Mouse (Mus musculus): ENCODE data around the gene B4galt7.
"Not testable (repeated sequence)": the region's sequence is repeated elsewhere in the genome, so short reads cannot be mapped to it uniquely, and the experiment has no call there.

B4galt7 gene

DNA sequence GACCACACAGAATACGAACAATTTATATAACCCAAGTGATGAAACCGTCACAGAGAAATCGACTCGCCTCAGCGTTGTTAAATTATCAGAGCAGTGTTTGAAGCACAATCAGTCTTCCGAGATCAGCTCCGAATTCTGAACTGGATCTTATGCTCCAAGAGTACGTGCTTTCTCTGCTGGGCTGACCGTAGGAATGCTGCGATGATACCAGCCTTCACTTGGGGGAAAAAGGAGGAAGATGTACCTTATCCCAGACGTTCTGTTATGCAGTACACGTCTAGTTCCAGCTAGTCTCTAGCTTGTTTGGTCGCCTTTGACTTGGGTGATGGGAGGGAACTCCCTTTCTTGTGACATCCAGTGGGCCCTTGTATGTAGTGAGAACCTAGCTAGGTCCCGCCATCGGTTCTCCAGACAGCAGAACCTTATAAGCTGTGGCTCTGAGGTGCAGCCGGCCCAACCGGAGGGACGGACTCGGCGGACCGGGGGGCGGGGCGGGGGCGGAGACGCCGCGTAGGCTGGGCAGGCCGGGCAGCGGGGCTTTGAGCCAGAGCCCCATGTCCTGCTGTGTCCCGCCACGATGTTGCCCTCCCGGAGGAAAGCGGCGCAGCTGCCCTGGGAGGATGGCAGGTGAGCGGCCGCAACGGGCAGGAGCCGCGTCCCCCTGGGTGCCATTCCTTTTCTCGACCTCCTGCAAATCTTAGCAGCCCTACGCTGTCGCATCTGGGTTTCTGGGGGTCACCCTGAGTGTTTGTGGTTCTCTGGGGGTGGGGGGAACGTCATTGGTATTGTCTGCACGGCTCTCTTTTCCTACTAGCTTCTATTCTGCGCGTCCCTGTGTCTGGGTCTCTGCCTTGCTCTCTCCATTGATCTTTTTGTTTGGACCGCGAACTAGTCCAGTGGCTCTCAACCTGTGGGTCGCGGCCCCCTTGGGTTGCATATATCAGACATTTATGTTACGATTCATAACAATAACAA lies at the start of gene B4galt7:
B4galt7 (plus strand) TSS at position 331 of the 975 bp plus-strand sequence.
- peak; percentile 81 for DNase-seq (ENCODE audit: low read depth, low spot score)

DNA sequence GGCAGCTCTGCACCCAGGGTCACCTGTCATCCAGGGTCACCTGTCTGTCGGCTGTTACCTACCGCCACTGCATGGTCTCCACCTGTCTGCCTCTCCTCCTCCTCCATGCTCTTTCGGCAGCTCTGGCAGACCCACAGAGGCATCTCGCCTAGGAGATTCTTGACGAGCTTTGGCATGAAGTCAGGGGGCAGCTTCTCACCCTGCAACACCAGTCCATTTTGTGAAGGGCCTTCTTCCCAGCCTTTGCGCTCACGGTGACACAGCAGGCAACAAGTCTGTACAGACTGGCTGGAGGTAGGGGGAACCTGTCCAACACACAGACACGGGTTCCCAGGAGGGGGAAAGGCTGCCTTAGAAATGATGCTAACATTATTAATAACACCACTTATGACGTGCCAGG lies 43.8 kb upstream of the B4galt7 start:
- no peak for DNase-seq (ENCODE audit: low read depth, low spot score)

DNA sequence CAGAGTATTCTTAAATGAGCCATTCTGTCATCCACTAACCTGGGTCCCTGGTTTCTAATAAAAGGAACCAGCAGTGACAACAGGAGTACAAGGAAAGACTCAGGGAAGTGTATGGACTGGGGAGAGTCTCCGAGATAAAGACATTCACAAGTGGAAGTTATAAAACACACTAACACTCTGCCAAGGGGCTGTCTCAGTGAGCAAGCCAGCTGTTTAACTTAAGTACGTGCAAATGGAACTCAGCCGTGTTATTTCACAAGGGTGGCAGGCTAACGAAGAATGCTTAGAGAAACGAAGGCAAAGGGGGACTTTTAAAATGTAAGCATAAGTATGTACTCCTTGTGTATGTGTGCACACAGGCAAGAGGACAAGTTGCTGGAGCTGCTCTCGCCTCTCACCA lies 42.2 kb upstream of the B4galt7 start:
- DNase-seq (ENCODE audit: low read depth, low spot score): no peak

DNA sequence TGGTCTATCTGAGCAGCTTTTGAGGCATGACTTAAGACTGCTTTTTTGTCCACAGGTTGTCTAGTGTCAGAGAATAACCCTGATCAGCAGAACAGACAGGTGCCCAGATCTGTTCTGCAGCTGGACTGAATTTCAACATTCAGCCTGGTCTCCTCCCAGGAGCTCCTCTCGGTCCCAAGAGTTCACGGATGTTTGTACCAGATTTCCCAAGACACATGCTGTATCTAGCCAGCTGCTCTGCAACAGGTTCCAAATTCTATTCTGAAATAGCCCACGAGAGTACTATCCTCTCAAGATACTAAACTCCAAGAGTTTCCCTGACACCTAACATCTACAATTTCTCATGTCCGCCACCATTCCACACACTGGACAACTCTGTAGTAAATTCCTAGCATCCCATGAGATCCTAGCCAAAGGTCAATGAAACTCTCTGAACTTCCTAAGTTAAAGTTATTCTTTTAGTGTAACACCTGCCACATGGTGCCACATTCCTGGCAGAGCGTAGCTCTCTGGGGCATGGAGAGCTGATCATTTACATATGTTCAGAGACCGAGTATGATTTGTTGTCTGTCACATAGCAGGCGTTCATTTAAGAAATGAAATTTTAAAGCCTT lies 36.3 kb upstream of the B4galt7 start:
- DNase-seq (ENCODE audit: low read depth, low spot score): no peak

DNA sequence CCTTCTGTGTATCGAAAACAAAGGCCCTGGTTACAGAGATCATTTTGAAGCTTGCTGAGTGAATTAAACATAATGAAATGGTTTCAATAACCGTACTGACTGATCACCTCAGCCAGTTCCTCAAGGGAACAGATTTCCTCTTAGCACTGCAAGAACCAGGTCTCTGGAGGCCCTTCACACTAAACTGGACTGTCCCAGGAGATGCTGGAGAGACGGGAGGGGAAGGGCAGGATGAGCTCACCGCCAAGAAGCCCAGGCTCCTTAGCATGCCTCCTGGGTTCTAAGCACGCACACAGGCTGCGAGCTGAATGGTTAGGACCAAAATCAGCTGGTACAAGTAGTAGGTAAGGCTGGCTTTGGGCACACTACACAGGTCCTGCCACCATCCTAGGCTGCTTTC lies 32.7 kb upstream of the B4galt7 start:
- DNase-seq (ENCODE audit: low read depth, low spot score): no peak

DNA sequence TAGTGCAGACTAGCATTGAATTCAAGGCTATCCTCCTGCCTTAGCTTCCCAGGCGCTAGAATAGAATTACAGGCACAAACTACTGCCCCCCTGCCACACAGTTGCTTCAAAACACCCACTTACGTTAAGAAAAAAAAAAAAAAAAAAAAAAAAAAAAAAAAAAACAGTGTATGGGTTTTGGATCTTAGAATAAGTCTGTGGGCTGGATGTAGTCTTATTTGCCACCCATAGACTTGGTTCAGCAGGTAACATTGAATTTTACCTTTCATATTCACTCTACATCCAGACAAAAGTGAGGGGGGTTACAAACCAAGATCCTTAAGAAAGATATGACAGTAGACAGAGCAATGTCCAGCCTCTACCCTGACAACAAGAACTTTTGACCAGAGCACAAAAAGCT lies 31.7 kb upstream of the B4galt7 start:
- no peak for DNase-seq (ENCODE audit: low read depth, low spot score)

DNA sequence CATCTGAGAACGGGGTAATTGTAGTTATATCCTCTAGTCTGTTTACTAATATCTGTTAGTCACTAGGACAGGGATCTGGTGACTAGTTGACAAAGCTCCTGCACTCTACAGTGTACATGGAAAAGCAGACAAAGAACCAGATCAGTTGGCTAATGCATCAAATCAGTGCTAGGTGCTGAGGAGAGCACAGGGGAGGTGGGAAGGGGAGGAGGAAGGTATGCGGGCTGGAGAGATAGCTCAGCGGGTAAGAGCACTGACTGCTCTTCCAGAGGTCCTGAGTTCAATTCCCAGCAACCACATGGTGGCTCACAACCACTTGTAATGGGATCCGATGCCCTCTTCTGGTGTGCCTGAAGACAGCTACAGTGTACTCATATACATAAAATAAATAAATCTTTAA lies 31.2 kb upstream of the B4galt7 start:
- not testable (repeated sequence) for DNase-seq (ENCODE audit: low read depth, low spot score)

DNA sequence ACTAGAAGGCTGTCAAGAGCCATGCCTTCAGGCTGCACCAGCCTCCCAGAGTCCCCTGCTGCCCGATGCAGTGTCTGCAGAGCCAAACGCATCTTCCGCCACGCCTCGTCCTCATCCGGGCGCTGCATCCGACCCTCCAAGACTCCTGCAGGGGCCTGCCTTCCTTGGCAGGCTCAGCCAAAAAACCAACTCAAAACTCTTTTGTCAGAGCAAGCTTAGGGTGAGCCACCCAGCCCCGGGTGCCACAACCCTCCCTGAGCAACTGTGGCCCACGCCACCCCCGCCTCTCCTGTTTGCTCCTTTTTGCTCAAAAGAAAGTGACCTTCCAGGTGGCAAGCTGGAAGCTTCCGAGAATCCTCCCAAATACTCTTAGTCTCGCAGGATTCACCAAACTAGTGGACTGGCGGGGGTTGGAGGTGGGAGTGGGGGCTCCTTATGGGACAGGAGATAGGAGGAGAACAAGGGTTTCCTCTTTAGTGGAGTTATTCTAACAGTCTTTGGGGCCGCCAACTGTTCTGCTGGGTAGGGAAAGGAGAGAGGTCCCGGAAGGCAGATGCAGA lies 29.9 kb upstream of the B4galt7 start:
- peak; percentile 19 for DNase-seq (ENCODE audit: low read depth, low spot score)

DNA sequence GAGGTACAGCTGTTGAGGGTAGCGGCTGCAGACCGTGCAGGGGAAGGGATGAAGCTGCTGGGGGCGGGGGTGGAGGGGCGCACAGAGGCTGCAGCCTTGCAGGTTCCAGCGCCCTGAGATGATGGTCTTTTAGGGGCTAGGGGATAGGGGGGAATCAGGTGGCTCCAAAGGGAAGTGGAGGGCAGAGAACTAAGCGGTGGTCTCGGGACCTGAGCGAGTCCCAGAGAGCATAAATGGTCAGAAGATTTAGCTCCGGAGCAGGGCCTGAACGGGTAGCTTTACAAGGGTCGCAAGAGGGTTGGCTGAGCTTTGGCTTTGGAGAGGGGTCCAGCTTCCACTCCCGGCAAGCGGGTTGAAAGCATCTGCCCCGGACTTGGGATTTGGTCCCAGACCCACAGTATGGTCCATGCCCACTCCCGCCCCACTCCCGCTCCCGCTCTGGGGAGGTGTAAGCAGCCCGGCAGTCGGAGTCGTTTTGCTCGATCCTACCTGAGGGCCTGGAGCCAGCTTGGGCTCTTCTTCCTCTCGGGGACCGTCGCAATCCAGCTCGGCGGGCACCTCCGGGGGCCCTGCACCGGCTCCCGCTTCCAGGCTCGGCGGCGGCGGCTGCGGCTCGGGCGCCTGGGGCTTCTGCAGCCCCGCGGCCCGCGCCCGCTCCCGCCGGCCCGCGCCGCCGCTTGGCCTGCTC lies 29.3 kb upstream of the B4galt7 start:
- DNase-seq (ENCODE audit: low read depth, low spot score): peak; percentile 28

DNA sequence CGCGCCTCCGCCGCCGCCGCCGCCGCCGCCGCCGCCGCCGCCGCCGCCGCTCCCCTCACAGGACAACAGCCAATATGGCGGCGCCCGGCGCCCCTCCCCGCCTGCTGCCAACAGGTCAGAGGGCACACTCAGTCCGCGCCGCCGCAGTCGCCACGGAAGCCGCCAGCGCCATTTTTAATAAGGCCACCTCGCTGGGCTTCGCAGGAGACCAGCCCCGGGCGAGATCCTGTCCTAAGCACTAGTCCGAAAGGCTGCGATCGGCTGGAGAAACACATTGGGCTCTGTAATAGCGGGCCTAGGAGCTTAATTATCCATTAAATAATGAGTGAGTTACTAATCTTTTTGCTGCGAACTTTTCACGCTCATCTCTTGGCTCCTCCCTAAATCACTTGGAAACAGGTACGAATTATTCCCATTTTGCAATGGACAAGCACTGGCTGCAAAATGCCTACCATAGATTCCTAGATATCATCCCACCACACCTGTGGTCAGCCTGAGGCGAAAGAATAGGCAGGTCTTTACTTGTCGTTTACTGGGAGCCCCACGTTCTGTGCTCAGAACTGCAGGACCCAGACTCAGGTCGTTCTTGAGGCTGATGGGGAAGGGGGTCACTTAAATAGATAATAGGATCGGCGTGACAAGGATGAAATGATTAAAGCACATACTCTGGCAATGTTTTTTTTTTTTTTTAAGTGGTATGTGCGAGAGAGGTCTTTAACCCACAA lies 28.5 kb upstream of the B4galt7 start, which contains the start of gene Fam193b:
Fam193b (minus strand) TSS at position 94 of the 725 bp plus-strand sequence.
- peak; percentile 88 for DNase-seq (ENCODE audit: low read depth, low spot score)

DNA sequence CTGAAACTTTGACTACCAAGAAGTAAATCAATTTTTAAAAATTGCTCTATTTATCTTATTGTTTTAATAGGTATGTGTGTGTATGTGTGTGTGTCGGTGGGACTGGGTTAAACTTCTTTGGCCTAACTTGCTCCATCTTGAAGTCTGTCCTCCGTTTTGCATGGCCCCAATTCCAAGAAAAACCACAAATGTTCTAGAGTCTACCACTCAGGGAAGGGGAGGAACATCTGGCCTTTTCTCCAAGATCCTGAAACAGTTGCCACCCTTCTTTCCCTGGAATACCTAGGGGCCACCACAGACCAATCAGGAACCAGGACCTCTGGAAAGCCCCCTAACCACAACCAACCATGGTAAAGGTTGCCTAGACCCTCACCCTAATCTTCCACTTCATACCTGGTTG lies 27.7 kb upstream of the B4galt7 start:
- DNase-seq (ENCODE audit: low read depth, low spot score): peak; percentile 47

DNA sequence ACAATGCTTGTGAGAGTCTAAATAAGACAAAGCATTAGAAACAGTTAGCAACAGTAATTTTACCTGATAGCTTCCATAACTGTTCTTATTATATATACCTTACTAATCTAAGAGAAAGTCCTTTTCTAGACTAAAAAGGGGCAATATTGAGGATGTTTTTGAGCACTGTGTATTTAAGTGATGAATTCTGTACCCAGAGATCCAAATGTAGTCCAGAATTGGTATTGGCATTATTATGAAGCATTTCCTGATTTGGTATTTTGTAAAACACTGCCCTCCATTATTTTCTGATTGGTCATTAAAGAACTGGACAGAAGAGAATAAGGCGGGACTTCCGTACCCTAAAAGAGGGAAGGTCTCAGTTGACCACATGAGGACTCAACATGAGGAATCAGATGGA lies 26.3 kb upstream of the B4galt7 start, which contains the start of gene Tmed9:
Tmed9 (plus strand) TSS at position 301 of the 400 bp plus-strand sequence.
- no peak for DNase-seq (ENCODE audit: low read depth, low spot score)

DNA sequence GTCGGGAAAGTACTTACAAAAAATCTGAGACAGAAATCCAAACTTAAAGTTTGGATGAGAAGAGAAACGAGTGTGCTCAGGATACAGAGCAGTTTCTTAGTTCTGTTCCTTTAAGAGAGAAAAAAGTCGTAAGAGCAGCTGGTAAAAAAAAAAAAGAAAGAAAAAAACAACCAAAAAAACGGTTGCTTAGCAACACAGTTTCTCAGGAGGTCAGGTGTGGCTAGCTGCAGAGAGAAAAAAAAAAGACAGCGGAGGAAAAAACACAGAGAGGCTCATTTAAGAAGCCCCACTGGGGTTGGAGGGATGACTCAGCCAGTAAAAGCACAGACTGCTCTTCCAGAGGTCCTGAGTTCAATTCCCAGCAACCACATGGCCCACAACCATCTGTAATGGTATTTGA lies 25.4 kb upstream of the B4galt7 start:
- no peak for DNase-seq (ENCODE audit: low read depth, low spot score)

DNA sequence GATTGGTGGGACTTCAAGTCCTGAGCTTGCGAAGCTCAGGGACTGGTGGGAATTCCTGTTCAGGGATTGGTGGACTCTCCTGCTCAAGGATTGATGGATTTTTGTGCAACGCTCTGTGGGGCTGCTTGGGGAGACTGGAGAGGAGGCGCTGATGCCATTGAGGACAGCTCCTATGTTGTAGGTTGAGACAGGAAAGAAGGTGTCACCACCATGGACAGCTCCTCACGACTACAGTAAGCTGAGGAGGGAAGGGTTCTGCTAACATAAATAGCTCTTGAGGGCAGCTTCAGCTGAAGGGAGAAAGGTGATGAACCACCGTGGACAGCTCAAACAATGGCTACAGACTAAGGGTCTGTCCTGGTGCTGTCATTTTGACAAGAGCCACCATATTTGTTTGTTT lies 23.8 kb upstream of the B4galt7 start:
- peak; percentile 34 for DNase-seq (ENCODE audit: low read depth, low spot score)

DNA sequence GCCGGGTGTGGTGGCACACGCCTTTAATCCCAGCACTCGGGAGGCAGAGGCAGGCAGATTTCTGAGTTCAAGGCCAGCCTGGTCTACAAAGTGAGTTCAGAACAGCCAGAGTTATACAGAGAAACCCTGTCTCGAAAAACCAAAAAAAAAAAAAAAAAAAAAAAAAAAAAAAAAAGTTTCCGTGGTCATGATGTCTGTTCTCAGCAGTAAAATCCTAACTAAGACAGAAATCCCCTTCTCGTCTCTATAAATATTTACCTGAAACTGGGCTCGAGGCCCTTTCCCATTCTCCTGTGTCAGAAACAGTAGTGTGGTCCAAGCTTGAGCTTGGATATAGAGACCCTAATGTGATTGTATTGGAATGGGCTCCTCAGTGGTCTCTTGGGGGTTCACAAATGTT lies 22.8 kb upstream of the B4galt7 start:
- DNase-seq (ENCODE audit: low read depth, low spot score): not testable (repeated sequence)

DNA sequence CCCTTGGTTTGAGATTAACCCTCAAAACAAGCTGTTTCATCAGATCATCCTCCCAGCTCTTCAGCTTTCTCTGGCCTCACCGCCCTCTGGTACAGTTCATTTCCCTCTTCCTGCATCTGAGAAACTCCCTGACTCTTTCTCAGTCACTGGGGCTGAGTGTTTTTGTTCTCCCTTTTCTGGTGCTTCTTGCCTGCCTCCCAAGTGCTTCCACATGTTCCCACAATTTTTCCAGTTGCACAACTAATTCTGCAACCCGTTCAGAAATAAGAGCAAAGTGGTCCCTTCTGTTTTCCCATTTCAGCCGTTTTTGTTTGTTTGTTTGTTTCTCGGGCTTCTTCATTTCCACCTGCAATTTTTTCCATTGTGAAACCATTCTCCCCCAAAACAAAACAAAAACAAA lies 21.6 kb upstream of the B4galt7 start:
- DNase-seq (ENCODE audit: low read depth, low spot score): no peak

DNA sequence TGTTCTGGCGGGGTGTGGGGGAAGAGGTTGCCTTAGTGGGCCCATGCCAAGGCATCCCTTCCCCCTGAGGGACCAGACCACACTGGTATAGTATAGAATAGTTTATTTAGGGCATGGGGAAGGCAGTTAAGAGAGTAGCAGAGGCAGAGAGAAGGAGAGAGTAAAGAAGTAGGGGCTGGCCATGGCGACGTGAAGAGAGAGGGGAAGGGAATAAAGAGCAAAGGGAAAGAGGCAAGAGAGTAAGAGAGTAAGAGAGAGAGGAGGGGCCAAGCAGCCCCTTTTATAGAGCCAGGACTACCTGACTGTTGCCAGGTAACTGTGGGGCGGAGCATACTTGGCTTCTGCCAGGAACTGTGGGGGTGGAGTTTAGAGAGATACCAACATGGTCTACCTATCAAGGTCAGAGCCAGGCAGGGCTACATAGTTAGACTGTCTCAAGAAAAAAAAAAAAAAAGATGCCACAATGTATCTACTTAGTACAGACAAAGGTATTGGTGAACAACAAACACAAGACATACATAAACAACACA lies 7.7 kb upstream of the B4galt7 start:
- no peak for DNase-seq (ENCODE audit: low read depth, low spot score)

DNA sequence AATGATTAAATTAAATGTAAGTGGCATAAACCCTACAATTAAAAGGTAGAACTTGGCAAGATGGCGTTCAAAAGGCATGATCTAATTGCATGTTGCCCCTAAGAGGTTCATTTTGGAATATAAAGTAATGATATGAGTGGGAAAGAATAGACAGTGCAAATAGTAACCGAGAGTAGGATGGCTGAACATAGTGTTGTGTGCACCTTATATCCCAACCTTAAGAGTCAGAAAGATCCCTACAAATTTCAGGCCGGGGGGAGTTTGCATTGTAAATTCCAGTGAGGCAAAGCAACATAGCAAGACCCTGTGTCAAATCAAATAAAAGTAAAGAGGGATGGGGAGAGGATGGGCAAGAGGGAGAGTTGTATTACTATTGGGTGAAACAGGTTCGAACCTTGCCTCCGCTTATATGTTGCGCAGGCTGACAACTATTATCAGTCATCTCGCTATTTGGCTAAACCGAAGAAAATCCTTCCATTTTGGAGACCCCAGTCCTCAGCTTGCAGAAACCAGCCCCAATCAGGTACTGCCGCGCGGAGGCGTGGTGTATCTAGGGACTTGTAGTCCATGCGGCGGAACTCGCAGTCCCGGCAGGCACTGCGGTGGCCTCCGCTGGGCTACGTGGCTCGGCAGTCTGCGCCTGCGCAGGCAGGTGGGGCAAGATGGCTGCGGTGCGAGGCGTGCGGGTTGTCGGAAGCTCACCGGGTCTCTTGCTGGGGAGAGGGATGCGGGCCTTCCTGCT lies 7.0 kb upstream of the B4galt7 start:
- peak; percentile 91 for DNase-seq (ENCODE audit: low read depth, low spot score)

DNA sequence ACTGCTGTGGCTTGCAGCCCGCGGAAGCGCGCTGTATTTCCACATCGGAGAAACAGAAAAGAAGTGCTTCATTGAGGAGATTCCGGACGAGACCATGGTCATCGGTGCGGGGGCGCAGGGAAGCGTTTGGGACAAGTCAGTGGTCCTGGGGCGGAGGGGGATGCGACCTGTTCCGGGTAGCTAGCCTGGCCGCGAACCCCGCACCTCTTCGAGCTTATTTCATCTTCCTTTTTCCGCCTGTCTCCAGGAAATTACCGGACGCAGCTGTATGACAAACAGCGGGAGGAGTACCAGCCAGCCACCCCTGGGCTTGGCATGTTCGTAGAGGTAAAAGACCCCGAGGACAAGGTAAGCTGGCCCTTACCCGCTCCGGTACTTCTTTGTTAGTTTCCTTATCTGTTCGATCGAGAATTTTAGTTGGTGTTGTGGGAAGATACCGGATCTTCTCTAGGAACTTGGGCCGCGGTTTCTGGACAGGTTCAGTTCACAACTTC lies 6.4 kb upstream of the B4galt7 start:
- no peak for DNase-seq (ENCODE audit: low read depth, low spot score)

DNA sequence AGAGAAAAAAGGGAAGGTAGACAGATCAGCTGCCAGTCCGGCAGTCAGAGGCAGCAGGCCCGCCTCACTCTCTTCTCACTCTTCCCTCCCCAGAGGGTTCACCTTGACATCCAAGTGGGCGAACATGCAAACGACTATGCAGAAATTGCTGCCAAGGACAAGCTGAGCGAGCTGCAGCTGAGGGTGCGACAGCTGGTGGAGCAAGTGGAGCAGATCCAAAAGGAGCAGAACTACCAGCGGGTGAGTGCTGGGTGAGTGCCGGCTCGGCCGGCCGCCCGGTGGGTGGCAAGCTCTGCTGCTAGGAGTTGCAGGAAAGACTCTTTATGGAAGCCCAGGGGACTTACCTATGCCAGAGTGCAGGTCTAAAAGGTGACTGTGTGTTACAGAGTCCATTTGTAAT lies 4.3 kb upstream of the B4galt7 start:
- DNase-seq (ENCODE audit: low read depth, low spot score): no peak
